16 mouse cellular contexts compared by ENCODE assay signal in genomic region chr4:8216551-8216950, GRCm38 (mm10). TPM values are rescaled to one million over a fixed set of nuclear protein-coding genes. Genes with fewer than 3 reads are reported as not detected.
DNase-seq lines count a peak whose midpoint lies in the region; ATAC-seq and TF ChIP-seq lines count a peak whose summit lies in the region.
"Had no signal": no experiment of that assay in that cellular context is flagged by ENCODE, and none has a peak within 500 bp of the region (broad histone marks: within the 10 kb centered on the region; RNA-seq: fewer than 3 reads in every experiment).

No protein-coding gene starts in this region.

- peak; percentile 47 for DNase-seq in intestine, embryonic 14.5 days (ENCODE audit: low spot score)
- DNase-seq in testis, postnatal 10 days (ENCODE audit: low spot score), result peak; percentile 39
- DNase-seq in testis, postnatal 14 days (ENCODE audit: low spot score), result no peak
- DNase-seq in embryo, embryonic 11 days, result peak; percentile 41
- no peak for DNase-seq in Muller cell, postnatal 12 days (ENCODE audit: inconsistent ontology term)
- no peak for DNase-seq in kidney, postnatal 36 days
- DNase-seq: adrenal gland, postnatal 10 days; heart, adult 18-20 months; heart, postnatal 14 days; layer of hippocampus, adult 9-11 months; left cerebral cortex, postnatal 4 days; thymus, adult 2 months had no signal

- H3K4me3 ChIP-seq in intestine, embryonic 14.5 days (ENCODE audit: low read depth, low read length), result no peak overlapping the region
- no peak overlapping the region for H3K4me3 ChIP-seq in intestine, postnatal 0 days (ENCODE audit: low read depth, low read length)
- H3K4me3 ChIP-seq: embryonic facial prominence, embryonic 15.5 days had no signal

- no peak overlapping the region for H3K27ac ChIP-seq in intestine, embryonic 14.5 days (ENCODE audit: low read depth)
- no peak overlapping the region for H3K27ac ChIP-seq in intestine, postnatal 0 days (ENCODE audit: low read depth, low read length)
- H3K27ac ChIP-seq: embryonic facial prominence, embryonic 15.5 days; liver, embryonic 14.5 days had no signal

- H3K9me3 ChIP-seq in intestine, embryonic 14.5 days (ENCODE audit: control insufficient read depth, low read length), result no peaks in the 10 kb centered on the region
- no peaks in the 10 kb centered on the region for H3K9me3 ChIP-seq in intestine, postnatal 0 days (ENCODE audit: control insufficient read depth)
- H3K9me3 ChIP-seq: embryonic facial prominence, embryonic 15.5 days had no signal

- no peak overlapping the region for H3K4me2 ChIP-seq in intestine, embryonic 14.5 days (ENCODE audit: low read length)
- no peak overlapping the region for H3K4me2 ChIP-seq in intestine, postnatal 0 days (replicated peaks; ENCODE audit: low read depth)
- H3K4me2 ChIP-seq: embryonic facial prominence, embryonic 15.5 days had no signal

- H3K36me3 ChIP-seq in intestine, embryonic 14.5 days (ENCODE audit: control insufficient read depth, insufficient read depth, low read length), result 0 out of 2 replicates have a peak, but pooled peaks cover 3% of the 10 kb centered on the region
- no peaks in the 10 kb centered on the region for H3K36me3 ChIP-seq in intestine, postnatal 0 days (ENCODE audit: control insufficient read depth, insufficient read depth)
- H3K36me3 ChIP-seq: embryonic facial prominence, embryonic 15.5 days had no signal

- 26% methylated on average over 6 of the region's 6 CpGs for WGBS in intestine, embryonic 14.5 days
- WGBS in intestine, postnatal 0 days, result 38% methylated on average over 6 of the region's 6 CpGs

- TF ChIP-seq CTCF in intestine, postnatal 0 days (IDR thresholded peaks at IDR 0.05; ENCODE audit: low read depth), result no peak

- H3K4me1 ChIP-seq in intestine, embryonic 14.5 days (replicated peaks; ENCODE audit: control insufficient read depth, insufficient read depth, low read length), result peaks cover 18% of the 10 kb centered on the region; the same call in 1 of the 2 replicates
- H3K4me1 ChIP-seq in intestine, postnatal 0 days (replicated peaks; ENCODE audit: control insufficient read depth, insufficient read depth, low read length), result 0 out of 2 replicates have a peak, but pooled peaks cover 11% of the 10 kb centered on the region
- H3K4me1 ChIP-seq: embryonic facial prominence, embryonic 15.5 days had no signal

- no peak overlapping the region for H3K9ac ChIP-seq in intestine, embryonic 14.5 days (ENCODE audit: low read length)
- H3K9ac ChIP-seq in intestine, postnatal 0 days (ENCODE audit: low read depth, low read length), result no peak overlapping the region
- H3K9ac ChIP-seq: embryonic facial prominence, embryonic 15.5 days; liver, embryonic 14.5 days had no signal

- ATAC-seq in intestine, embryonic 14.5 days (replicated peaks; ENCODE audit: low FRiP score, low TSS enrichment, low read depth), result no peak
- no peak for ATAC-seq in intestine, postnatal 0 days

- no peaks in the 10 kb centered on the region for H3K27me3 ChIP-seq in intestine, embryonic 14.5 days (replicated peaks; ENCODE audit: control insufficient read depth, insufficient read depth, low read length)
- H3K27me3 ChIP-seq in intestine, postnatal 0 days (replicated peaks; ENCODE audit: control insufficient read depth, insufficient read depth, low read length), result no peaks in the 10 kb centered on the region
- H3K27me3 ChIP-seq: CH12.LX; embryonic facial prominence, embryonic 15.5 days had no signal

RNA-seq across cellular contexts. Expression of gene Car8, which starts 22.3 kb away (rescaled TPM):
- 33.1 and 33.6 TPM in 2 replicates for polyA plus RNA-seq in intestine, embryonic 14.5 days (2014; fragmentation: Nextera tagmentation; extraction: Ambion mirVana)
- polyA plus RNA-seq in intestine, postnatal 0 days (2015; fragmentation: Nextera tagmentation; extraction: Ambion mirVana), result 27.3 and 29.0 TPM in 2 replicates

Comparison
In these comparisons a context has a peak if more than half of its experiments do, and no peak if none do; other contexts are left out.
1. DNase-seq: peak in intestine, embryonic 14.5 days (single experiment), testis, postnatal 10 days (single experiment) and embryo, embryonic 11 days (single experiment); none in testis, postnatal 14 days (single experiment), Muller cell, postnatal 12 days (single experiment) and kidney, postnatal 36 days (0 of 2).